Mouse (Mus musculus): Measurements from ENCODE around the gene Tsr1. TPM values are rescaled to one million over a fixed set of nuclear protein-coding genes. Genes with fewer than 3 reads are reported as not detected.

The Tsr1 gene
- 8.9 and 10.6 TPM in 2 replicates for polyA plus RNA-seq (2012; rRNA removed)

- Histone ChIP-seq H3K4me3 (ENCODE audit: extremely low read depth, insufficient read depth, insufficient read length) (peak within 1 kb of the TSS; percentile 75), H3K27ac (ENCODE audit: insufficient read depth, low read length) (peak within 1 kb of the TSS; percentile 67), H3K27me3 (ENCODE audit: control insufficient read depth, insufficient read depth, low read length) (no peaks in the 10 kb centered on the region), H3K4me1 (ENCODE audit: control insufficient read depth, insufficient read depth, insufficient read length) (peaks cover 3% of the 10 kb centered on the region; the same call in 1 of the 2 replicates), H3K36me3 (ENCODE audit: control insufficient read depth, insufficient read depth, low read length) (peaks cover 21% of the 10 kb centered on the region)
- WGBS: under 1% methylated on average over 54 of the region's 54 CpGs
- TF ChIP-seq CTCF (IDR thresholded peaks at IDR 0.05; ENCODE audit: extremely low read depth, insufficient read depth, insufficient read length, insufficient replicate concordance): no peak
- TF ChIP-seq POLR2A (IDR thresholded peaks at IDR 0.05; ENCODE audit: low read depth, low read length): peak; percentile 68
- peak; percentile 80 to 92 for DNase-seq (ENCODE audit: low read depth in 1 of 2, low spot score in 2 of 2)
These were observed at the start of gene Tsr1 for GRCm38 (mm10) chr11:74897678-74898516. Gene Tsr1 (plus strand): TSS chr11:74898071.

DNA sequence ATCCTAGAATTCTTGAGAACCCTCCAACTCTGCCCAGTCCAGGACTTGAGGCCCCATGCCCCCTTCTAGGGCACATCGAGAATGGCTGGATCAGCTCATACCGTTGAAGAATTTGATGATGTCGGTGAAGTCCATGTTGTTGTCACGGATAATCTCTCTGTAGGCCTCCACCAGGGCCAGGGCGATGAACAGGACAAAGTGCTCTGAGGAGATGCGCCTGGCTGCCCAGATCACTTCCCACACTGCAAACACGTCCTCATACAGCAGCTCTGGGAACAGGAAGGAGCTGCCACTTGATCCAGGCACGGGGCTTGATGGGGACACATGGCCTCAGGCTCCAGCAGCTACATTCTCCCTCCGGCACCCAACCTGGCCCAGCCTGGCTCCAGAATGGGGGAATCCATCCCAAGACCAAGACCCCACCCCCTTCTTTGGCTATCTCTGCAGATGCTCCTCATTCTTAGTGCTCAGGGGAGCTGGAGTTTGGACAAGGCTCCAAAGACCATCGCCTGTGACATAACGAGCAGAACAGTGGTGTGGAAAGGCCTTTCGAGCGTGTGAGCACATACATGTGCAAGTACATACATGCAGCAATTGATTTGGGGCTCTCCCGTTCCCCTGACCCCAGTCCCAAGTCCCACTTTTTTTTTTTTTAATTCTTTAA, 46.7 kb upstream of the Tsr1 start:
- DNase-seq (ENCODE audit: low read depth in 1 of 2, low spot score in 2 of 2): no peak
- no peak for TF ChIP-seq CTCF (IDR thresholded peaks at IDR 0.05; ENCODE audit: extremely low read depth, insufficient read depth, insufficient read length, insufficient replicate concordance)
- no peak for TF ChIP-seq POLR2A (IDR thresholded peaks at IDR 0.05; ENCODE audit: low read depth, low read length)
- H3K27me3 ChIP-seq (ENCODE audit: control insufficient read depth, insufficient read depth, low read length): no peaks in the 10 kb centered on the region
- H3K4me1 ChIP-seq (ENCODE audit: control insufficient read depth, insufficient read depth, insufficient read length): no peaks in the 10 kb centered on the region
- H3K27ac ChIP-seq (ENCODE audit: insufficient read depth, low read length): no peak overlapping the region
- 0 out of 2 replicates have a peak, but pooled peaks cover 2% of the 10 kb centered on the region for H3K36me3 ChIP-seq (ENCODE audit: control insufficient read depth, insufficient read depth, low read length)
- 85% methylated on average over 14 of the region's 14 CpGs for WGBS
- no peak overlapping the region for H3K4me3 ChIP-seq (ENCODE audit: extremely low read depth, insufficient read depth, insufficient read length)

GRCm38 (mm10) chr11:74857756-74858155, 40.1 kb upstream of the Tsr1 start:
- WGBS: 91% methylated on average over 9 of the region's 9 CpGs
- no peaks in the 10 kb centered on the region for H3K4me1 ChIP-seq (ENCODE audit: control insufficient read depth, insufficient read depth, insufficient read length)
- no peak overlapping the region for H3K4me3 ChIP-seq (ENCODE audit: extremely low read depth, insufficient read depth, insufficient read length)
- H3K36me3 ChIP-seq (ENCODE audit: control insufficient read depth, insufficient read depth, low read length): 0 out of 2 replicates have a peak, but pooled peaks cover 2% of the 10 kb centered on the region
- H3K27ac ChIP-seq (ENCODE audit: insufficient read depth, low read length): no peak overlapping the region
- no peak for TF ChIP-seq CTCF (IDR thresholded peaks at IDR 0.05; ENCODE audit: extremely low read depth, insufficient read depth, insufficient read length, insufficient replicate concordance)
- H3K27me3 ChIP-seq (ENCODE audit: control insufficient read depth, insufficient read depth, low read length): no peaks in the 10 kb centered on the region
- DNase-seq (ENCODE audit: low read depth in 1 of 2, low spot score in 2 of 2): no peak

DNA sequence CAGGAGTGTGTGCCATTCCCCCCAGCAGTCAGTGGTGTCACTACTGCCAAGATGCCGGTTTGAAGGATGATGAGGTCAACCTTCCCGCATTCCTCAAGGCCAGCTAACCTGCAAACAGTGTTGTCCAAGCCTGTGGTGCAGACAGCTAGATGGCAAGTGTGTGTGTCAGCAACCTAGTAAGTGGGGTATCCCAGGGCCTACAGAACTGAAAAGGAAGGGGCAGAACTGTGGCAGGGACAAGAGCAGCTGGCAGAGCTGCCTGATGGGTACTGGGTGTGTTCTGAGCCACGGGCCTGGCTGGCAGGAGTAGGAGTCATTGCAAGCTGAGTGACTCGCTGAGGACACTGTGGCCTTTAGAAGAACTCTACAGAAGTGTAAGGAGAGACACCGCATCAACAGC, 35.7 kb upstream of the Tsr1 start:
- no peak for DNase-seq (ENCODE audit: low read depth in 1 of 2, low spot score in 2 of 2)
- H3K4me1 ChIP-seq (ENCODE audit: control insufficient read depth, insufficient read depth, insufficient read length): no peaks in the 10 kb centered on the region
- no peak overlapping the region for H3K27ac ChIP-seq (ENCODE audit: insufficient read depth, low read length)
- no peak for TF ChIP-seq CTCF (IDR thresholded peaks at IDR 0.05; ENCODE audit: extremely low read depth, insufficient read depth, insufficient read length, insufficient replicate concordance)
- TF ChIP-seq POLR2A (IDR thresholded peaks at IDR 0.05; ENCODE audit: low read depth, low read length): no peak
- WGBS: 90% methylated on average over 5 of the region's 5 CpGs
- no peaks in the 10 kb centered on the region for H3K27me3 ChIP-seq (ENCODE audit: control insufficient read depth, insufficient read depth, low read length)
- H3K36me3 ChIP-seq (ENCODE audit: control insufficient read depth, insufficient read depth, low read length): no peaks in the 10 kb centered on the region
- no peak overlapping the region for H3K4me3 ChIP-seq (ENCODE audit: extremely low read depth, insufficient read depth, insufficient read length)

GRCm38 (mm10) chr11:74863471-74863870, 34.4 kb upstream of the Tsr1 start:
- Histone ChIP-seq H3K36me3 (ENCODE audit: control insufficient read depth, insufficient read depth, low read length) (no peaks in the 10 kb centered on the region), H3K4me1 (ENCODE audit: control insufficient read depth, insufficient read depth, insufficient read length) (no peaks in the 10 kb centered on the region), H3K27me3 (ENCODE audit: control insufficient read depth, insufficient read depth, low read length) (no peaks in the 10 kb centered on the region), H3K27ac (ENCODE audit: insufficient read depth, low read length) (no peak overlapping the region), H3K4me3 (ENCODE audit: extremely low read depth, insufficient read depth, insufficient read length) (no peak overlapping the region)
- WGBS: 76% methylated on average over 11 of the region's 11 CpGs
- TF ChIP-seq POLR2A (IDR thresholded peaks at IDR 0.05; ENCODE audit: low read depth, low read length) (no peak), CTCF (IDR thresholded peaks at IDR 0.05; ENCODE audit: extremely low read depth, insufficient read depth, insufficient read length, insufficient replicate concordance) (no peak)
- no peak for DNase-seq (ENCODE audit: low read depth in 1 of 2, low spot score in 2 of 2)

- no peak overlapping the region for H3K27ac ChIP-seq (ENCODE audit: insufficient read depth, low read length)
- H3K4me1 ChIP-seq (ENCODE audit: control insufficient read depth, insufficient read depth, insufficient read length): no peaks in the 10 kb centered on the region
- no peaks in the 10 kb centered on the region for H3K27me3 ChIP-seq (ENCODE audit: control insufficient read depth, insufficient read depth, low read length)
- no peaks in the 10 kb centered on the region for H3K36me3 ChIP-seq (ENCODE audit: control insufficient read depth, insufficient read depth, low read length)
- WGBS: 93% methylated on average over 9 of the region's 9 CpGs
- no peak for DNase-seq (ENCODE audit: low read depth in 1 of 2, low spot score in 2 of 2)
- H3K4me3 ChIP-seq (ENCODE audit: extremely low read depth, insufficient read depth, insufficient read length): no peak overlapping the region
- TF ChIP-seq POLR2A (IDR thresholded peaks at IDR 0.05; ENCODE audit: low read depth, low read length) (no peak), CTCF (IDR thresholded peaks at IDR 0.05; ENCODE audit: extremely low read depth, insufficient read depth, insufficient read length, insufficient replicate concordance) (no peak)
These were observed 33.5 kb upstream of the Tsr1 start for GRCm38 (mm10) chr11:74864421-74864820.
